Mouse (Mus musculus) megakaryocyte-erythroid progenitor cell, adult 5-6 weeks (primary cell): ENCODE measurements around the gene Trip12. TPM values are rescaled to one million over a fixed set of nuclear protein-coding genes. Genes with fewer than 3 reads are reported as not detected.
A peak's percentile ranks its signal among the peaks of the same experiment; 100 is the strongest.

ENCODE experiments used
- ATAC-seq: replicated peaks from 2 replicates; pipeline ENCODE4 v1.8.0; 2016; ENCODE audit warnings: mild to moderate bottlenecking, inconsistent platforms; ENCODE audit not compliant: severe bottlenecking, poor library complexity, low FRiP score, low TSS enrichment
- total RNA-seq, 2 experiments: library from RNA; stranded (forward) in 1 of 2; stranded (reverse) in 1 of 2; fragments of 200-1000, 215-1000 nt in 1 of 2; fragments of >200 nt in 1 of 2; fragmentation: Nextera tagmentation in 1 of 2; gene quantifications; 2 replicates each; pipeline ENCODE4 v1.2.3; 2014 to 2017

Trip12 gene
- total RNA-seq, 2 experiments from 2014 or later, result 180 to 284 TPM

GRCm38 (mm10) chr1:84695517-84696411 lies 144.6 kb downstream of the Trip12 start, which contains the start of gene Dner:
TSS of gene Dner (minus strand) at chr1:84696221.
- peak; percentile 91 for ATAC-seq

GRCm38 (mm10) chr1:84694688-84695474 lies 145.4 kb downstream of the Trip12 start:
- ATAC-seq, result no peak

GRCm38 (mm10) chr1:84677910-84678309 lies 162.4 kb downstream of the Trip12 start:
- no peak for ATAC-seq

Other genes starting within 250 kb of the Trip12 start
- not detected in 2 replicates for gene Dner, start 144.3 kb downstream of the Trip12 start, total RNA-seq (2014; fragmentation: Nextera tagmentation)
- gene Dner, start 144.3 kb downstream of the Trip12 start, total RNA-seq (2017), result not detected in 2 replicates
- 9.3 and 11.9 TPM in 2 replicates for gene Fbxo36, start 675 bp downstream of the Trip12 start, total RNA-seq (2014; fragmentation: Nextera tagmentation)
- 6.2 and 6.7 TPM in 2 replicates for gene Fbxo36, start 675 bp downstream of the Trip12 start, total RNA-seq (2017)
- not detected in 2 replicates for gene Slc16a14, start 94.6 kb upstream of the Trip12 start, total RNA-seq (2014; fragmentation: Nextera tagmentation)
- not detected in 2 replicates for gene Slc16a14, start 94.6 kb upstream of the Trip12 start, total RNA-seq (2017)